ENCODE assay signal across 8 mouse cellular contexts in the genomic region with DNA sequence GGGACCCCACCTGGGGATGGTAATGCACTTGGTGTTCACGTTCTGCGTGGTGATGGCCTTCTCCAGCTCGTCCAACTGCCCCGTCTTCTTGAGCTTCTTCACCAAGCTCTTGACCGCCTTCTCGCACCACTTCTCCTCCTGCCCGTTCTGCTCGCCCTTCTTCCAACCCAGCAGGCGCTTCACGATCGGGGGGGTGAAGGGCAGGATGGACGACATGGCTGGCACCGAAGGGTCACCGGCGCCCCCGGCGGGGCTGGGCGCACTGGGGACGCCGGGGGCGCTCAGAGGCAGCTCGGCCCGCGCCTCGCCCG. TPM values are rescaled to one million over a fixed set of nuclear protein-coding genes. Genes with fewer than 3 reads are reported as not detected.
DNase-seq lines count a peak whose midpoint lies in the region; ATAC-seq lines count a peak whose summit lies in the region.

No protein-coding gene starts in this region.

- no peak; the same call in 1 of the 2 replicates for ATAC-seq in neural tube, embryonic 11.5 days (ENCODE audit: insufficient read depth, low FRiP score, low TSS enrichment)
- ATAC-seq in limb, embryonic 13.5 days (ENCODE audit: low FRiP score, low read depth) = no peak
- no peak for ATAC-seq in stomach, embryonic 14.5 days (ENCODE audit: insufficient number of reproducible peaks, insufficient read depth, low FRiP score, low read depth)

- H3K27ac ChIP-seq in neural tube, embryonic 11.5 days (ENCODE audit: low read depth, low read length) = peak overlapping the region; percentile 89
- peak overlapping the region; percentile 98 for H3K27ac ChIP-seq in limb, embryonic 13.5 days
- H3K27ac ChIP-seq in stomach, embryonic 14.5 days (ENCODE audit: low read length) = peak overlapping the region; percentile 95

- H3K9ac ChIP-seq in neural tube, embryonic 11.5 days (ENCODE audit: low read length) = peak overlapping the region; percentile 94
- H3K9ac ChIP-seq in limb, embryonic 13.5 days = peak overlapping the region; percentile 99
- H3K9ac ChIP-seq in stomach, embryonic 14.5 days (replicated peaks; ENCODE audit: low read depth, low read length) = peak overlapping the region; percentile 90

- H3K27me3 ChIP-seq in neural tube, embryonic 11.5 days (ENCODE audit: control insufficient read depth, insufficient read depth, low read length) = no peaks in the 10 kb centered on the region
- H3K27me3 ChIP-seq in limb, embryonic 13.5 days = no peaks in the 10 kb centered on the region
- H3K27me3 ChIP-seq in stomach, embryonic 14.5 days (ENCODE audit: control insufficient read depth, insufficient read depth, low read length) = no peaks in the 10 kb centered on the region

- WGBS in neural tube, embryonic 11.5 days = under 1% methylated on average over 26 of the region's 26 CpGs
- under 1% methylated on average over 26 of the region's 26 CpGs for WGBS in limb, embryonic 13.5 days
- WGBS in stomach, embryonic 14.5 days = under 1% methylated on average over 26 of the region's 26 CpGs

- peak; percentile 30 for DNase-seq in cerebellum, adult 9-11 months
- no peak for DNase-seq in cerebellum, postnatal 36 days
- no peak for DNase-seq in neural tube, embryonic 11.5 days (ENCODE audit: low spot score)
- DNase-seq in neural tube, embryonic 10.5 days (ENCODE audit: extremely low spot score, low spot score) = no peak
- DNase-seq in layer of hippocampus, postnatal 14 days (ENCODE audit: low spot score in 2 of 2) = no peak
- DNase-seq in thymus, adult 18-20 months = no peak

- peaks cover 35% of the 10 kb centered on the region for H3K4me1 ChIP-seq in neural tube, embryonic 11.5 days (ENCODE audit: control insufficient read depth, insufficient read depth, low read length)
- peaks cover 56% of the 10 kb centered on the region for H3K4me1 ChIP-seq in limb, embryonic 13.5 days
- H3K4me1 ChIP-seq in stomach, embryonic 14.5 days (ENCODE audit: control insufficient read depth, insufficient read depth, low read length) = peaks cover 50% of the 10 kb centered on the region

- peak overlapping the region; percentile 86 for H3K4me3 ChIP-seq in neural tube, embryonic 11.5 days (ENCODE audit: low read depth, low read length)
- H3K4me3 ChIP-seq in limb, embryonic 13.5 days = peak overlapping the region; percentile 92
- peak overlapping the region; percentile 73 for H3K4me3 ChIP-seq in stomach, embryonic 14.5 days (ENCODE audit: low read depth, low read length)

- H3K36me3 ChIP-seq in neural tube, embryonic 11.5 days (ENCODE audit: control insufficient read depth, insufficient read depth, low read length) = no peaks in the 10 kb centered on the region
- H3K36me3 ChIP-seq in limb, embryonic 13.5 days = no peaks in the 10 kb centered on the region
- no peaks in the 10 kb centered on the region for H3K36me3 ChIP-seq in stomach, embryonic 14.5 days (ENCODE audit: control insufficient read depth, insufficient read depth, low read length)

- H3K4me2 ChIP-seq in neural tube, embryonic 11.5 days (ENCODE audit: low read depth) = peak overlapping the region; percentile 92
- peak overlapping the region; percentile 95 for H3K4me2 ChIP-seq in limb, embryonic 13.5 days (replicated peaks)
- H3K4me2 ChIP-seq in stomach, embryonic 14.5 days (replicated peaks; ENCODE audit: low read depth, low read length) = peak overlapping the region; percentile 89

- H3K9me3 ChIP-seq in neural tube, embryonic 11.5 days (ENCODE audit: control insufficient read depth, low read length) = 0 out of 2 replicates have a peak, but pooled peaks cover 3% of the 10 kb centered on the region
- peaks cover 5% of the 10 kb centered on the region; the same call in 1 of the 2 replicates for H3K9me3 ChIP-seq in limb, embryonic 13.5 days
- no peaks in the 10 kb centered on the region for H3K9me3 ChIP-seq in stomach, embryonic 14.5 days (ENCODE audit: control insufficient read depth, low read depth, low read length)

RNA-seq across cellular contexts. Expression of gene Smad3, which starts 0.4 kb away (rescaled TPM):
- polyA plus RNA-seq in neural tube, embryonic 11.5 days (2014; fragmentation: Nextera tagmentation; extraction: Ambion mirVana) = 15.2 and 17.6 TPM in 2 replicates
- 33.8 and 34.8 TPM in 2 replicates for polyA plus RNA-seq in limb, embryonic 13.5 days (2015; fragmentation: Nextera tagmentation; extraction: Ambion mirVana)
- polyA plus RNA-seq in stomach, embryonic 14.5 days (2014; fragmentation: Nextera tagmentation; extraction: Ambion mirVana) = 16.5 and 17.3 TPM in 2 replicates
- total RNA-seq in layer of hippocampus, postnatal 14 days (2021) = 10 to 100 TPM; 18.9 to 24.3 TPM
